Mouse (Mus musculus): Measurements from ENCODE around the gene Gpr108. TPM values are rescaled to one million over a fixed set of nuclear protein-coding genes. Genes with fewer than 3 reads are reported as not detected.

Gene Gpr108
- total RNA-seq, 1 experiment from 2014 or later, result 27.8 TPM

Other genes with a start within 250 kb of the Gpr108 start
- not detected in 3 replicates for gene Pspn, start 248.4 kb downstream of the Gpr108 start, total RNA-seq (2017)
- gene Gtf2f1, start 237.2 kb downstream of the Gpr108 start, total RNA-seq (2017), result 81.4 to 95.0 TPM (median 83.1 TPM) in 3 replicates
- gene Gm17949, start 237.0 kb downstream of the Gpr108 start, total RNA-seq (2017), result not detected in 3 replicates
- 25.1 to 60.3 TPM (median 33.8 TPM) in 3 replicates for gene Khsrp, start 216.9 kb downstream of the Gpr108 start, total RNA-seq (2017)
- not detected in 3 replicates for gene Slc25a41, start 206.8 kb downstream of the Gpr108 start, total RNA-seq (2017)
- gene Crb3, start 189.3 kb downstream of the Gpr108 start, total RNA-seq (2017), result 1.4 TPM in 1 of 3 replicates, not detected in the others
- gene Slc25a23, start 188.6 kb downstream of the Gpr108 start, total RNA-seq (2017), result 0.21 to 1.7 TPM (median 1.3 TPM) in 3 replicates
- 32.3 to 86.7 TPM (median 48.3 TPM) in 3 replicates for gene Dennd1c, start 169.9 kb downstream of the Gpr108 start, total RNA-seq (2017)
- gene Tubb4a, start 160.7 kb downstream of the Gpr108 start, total RNA-seq (2017), result 0.58 to 1.4 TPM in 2 of 3 replicates, not detected in the other
- 0.57 to 1.3 TPM (median 1.2 TPM) in 3 replicates for gene Tnfsf9, start 143.1 kb downstream of the Gpr108 start, total RNA-seq (2017)
- gene Cd70, start 98.7 kb downstream of the Gpr108 start, total RNA-seq (2017), result not detected in 3 replicates
- 9.5 to 16.2 TPM (median 10.5 TPM) in 3 replicates for gene Tnfsf14, start 54.3 kb downstream of the Gpr108 start, total RNA-seq (2017)
- 96.6 to 152 TPM (median 129 TPM) in 3 replicates for gene C3, start 20.3 kb downstream of the Gpr108 start, total RNA-seq (2017)
- gene Trip10, start 1.0 kb upstream of the Gpr108 start, total RNA-seq (2017), result 4.5 to 10.8 TPM (median 9.2 TPM) in 3 replicates
- 267 to 324 TPM (median 306 TPM) in 3 replicates for gene Vav1, start 30.7 kb upstream of the Gpr108 start, total RNA-seq (2017)
- 195 to 384 TPM (median 329 TPM) in 3 replicates for gene Adgre1, start 110.2 kb upstream of the Gpr108 start, total RNA-seq (2017)